Mouse (Mus musculus) embryo, embryonic 10 days (tissue): ENCODE data around the gene Rassf3.

ENCODE experiments used
- DNase-seq: peaks from one replicate; pipeline ENCODE4 v3.0.0-alpha.2; 2015; ENCODE audit warnings: low spot score

Rassf3 gene

DNA sequence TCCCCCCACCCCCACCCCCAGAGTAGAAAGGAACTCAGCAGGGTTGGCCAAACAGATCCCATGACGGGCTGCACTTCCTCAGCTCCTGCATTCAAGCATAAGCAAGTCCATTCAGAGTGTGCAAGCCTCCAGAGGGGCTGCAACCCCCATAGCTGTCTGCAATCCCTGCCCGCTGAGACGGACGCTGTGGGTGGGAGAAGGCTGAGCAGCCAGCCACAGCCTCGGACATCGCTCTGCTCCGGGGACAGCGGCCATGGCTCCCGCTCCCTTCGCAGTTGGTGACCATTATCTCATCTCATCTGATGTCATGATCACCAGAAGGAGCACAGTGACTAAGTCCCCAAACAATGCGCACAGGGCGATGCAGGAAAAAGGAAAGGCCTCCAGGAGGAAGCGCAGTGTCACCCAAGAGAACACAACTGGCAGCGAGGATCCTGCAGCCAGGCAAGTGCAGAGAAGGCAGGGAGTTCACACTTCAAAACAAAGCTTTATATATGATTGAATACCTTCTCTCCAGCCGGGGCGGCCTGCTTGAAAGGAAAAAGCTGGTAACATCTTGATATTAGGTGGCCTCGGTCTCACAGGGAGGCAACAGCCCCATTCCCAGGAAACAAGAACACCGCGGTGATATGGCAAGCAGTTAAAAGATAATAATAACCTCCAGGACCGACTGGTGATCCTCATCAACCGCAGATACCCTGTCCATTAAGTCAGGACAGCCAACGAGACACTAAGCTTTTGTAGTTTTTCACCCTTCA, 14.6 kb downstream of the Rassf3 start:
- peak; percentile 76 for DNase-seq

DNA sequence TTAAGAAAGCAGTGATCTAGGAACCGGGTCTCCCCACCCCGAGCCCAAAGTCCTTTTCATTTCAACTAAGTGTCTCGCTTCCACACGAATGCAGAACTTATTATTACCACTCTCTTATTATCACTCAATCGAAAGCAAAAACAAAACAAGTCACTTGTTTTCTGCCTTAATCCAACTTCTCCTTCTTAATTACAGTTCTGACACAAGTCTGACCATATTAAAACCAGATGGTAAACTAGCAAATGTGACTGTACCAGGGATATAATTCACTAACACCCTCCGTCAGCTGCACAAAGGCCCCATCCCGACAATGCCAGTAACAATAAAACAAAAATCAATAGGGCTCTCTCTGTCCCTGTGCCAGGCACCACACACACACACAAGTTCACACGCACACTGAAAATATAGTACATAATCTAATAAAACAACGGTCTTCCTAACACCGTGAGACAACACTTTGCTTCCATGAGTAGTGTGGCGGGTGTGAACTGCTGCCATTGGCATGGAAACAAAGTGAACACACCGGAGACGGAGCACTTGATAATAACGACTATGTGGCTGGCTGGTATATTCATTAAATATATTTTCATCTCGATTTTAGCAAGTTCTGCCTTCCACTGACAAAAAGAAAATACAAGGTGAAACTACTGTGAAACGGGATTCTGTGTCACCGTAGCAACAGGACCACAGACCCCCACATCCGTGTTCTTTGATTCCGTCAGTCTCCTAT, 16.9 kb downstream of the Rassf3 start:
- no peak for DNase-seq

DNA sequence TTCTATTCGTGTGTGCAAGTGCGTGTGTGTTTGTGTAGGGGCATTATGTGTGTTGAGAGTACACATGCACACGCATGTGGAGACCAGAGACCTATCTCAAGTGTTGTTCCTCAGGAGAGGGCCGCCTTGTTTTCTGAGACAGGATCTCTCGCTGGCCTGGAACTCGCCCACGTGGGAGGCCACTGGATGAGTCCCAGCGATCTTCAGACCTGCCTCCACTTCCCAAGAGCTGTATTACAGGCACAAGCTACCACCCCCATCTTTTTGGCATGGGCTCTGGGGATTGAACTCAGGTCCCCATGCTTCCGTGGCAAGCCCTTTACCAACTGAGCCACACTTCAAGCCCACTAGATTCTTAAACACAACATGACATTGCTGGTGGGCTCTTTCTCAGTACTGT, 17.7 kb downstream of the Rassf3 start:
- no peak for DNase-seq

DNA sequence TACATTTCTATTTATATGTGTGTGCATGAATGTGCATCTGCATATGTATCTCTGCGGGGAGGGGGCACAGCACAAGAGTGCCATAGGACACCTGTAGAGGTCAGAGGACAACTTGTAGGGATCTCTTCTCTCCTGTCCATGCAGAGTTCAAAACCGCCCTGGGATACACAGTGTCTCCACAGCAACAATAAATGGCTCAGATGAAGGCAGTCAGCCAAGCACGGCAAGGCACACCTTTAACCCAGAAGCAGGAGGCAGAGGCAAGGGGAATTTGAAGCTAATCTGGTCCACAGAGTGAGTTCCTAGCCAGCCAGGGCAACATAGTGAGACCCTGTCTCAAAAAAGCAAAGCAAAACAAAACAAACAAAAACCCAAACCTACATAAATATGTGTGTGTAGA, 18.8 kb downstream of the Rassf3 start:
- no peak for DNase-seq

GRCm38 (mm10) chr10:121455517-121455916, 20.6 kb downstream of the Rassf3 start:
- DNase-seq = no peak

DNA sequence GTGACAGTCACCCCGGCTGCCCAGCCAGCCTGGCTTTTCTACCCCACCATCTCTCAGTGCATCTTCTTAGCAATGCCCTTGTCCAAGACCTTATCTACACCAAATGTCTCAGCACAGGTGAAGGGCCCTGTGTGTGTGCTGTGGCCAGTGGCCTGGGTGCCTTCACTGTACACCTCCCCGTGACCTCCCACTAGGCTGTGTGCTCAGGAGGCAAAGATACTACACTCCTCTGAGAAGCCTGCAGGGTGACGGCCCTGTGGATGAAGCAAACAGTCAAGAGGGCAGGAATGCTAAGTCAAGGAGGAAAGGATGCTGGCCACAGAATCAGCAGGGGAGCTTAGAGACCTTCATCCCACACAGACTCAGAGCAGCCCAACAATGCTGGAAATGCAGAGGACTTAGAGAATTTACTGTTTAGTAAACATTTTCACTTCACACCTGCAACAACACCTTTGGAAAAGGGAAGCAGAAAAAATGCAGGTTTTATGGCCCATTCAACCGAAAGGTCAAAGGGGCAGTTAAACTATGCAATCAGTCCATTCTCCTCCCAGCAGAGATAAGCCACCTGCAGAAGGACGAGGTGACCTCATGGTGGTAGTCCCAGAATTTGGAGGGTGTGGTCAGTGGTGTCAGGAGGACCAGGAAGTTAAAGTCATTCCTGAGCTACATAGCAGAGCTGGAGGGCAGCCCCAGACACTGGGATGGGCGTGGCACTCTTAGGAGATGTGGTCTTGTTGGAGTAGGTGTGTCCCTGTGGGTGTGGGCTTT, 21.3 kb downstream of the Rassf3 start:
- no peak for DNase-seq

DNA sequence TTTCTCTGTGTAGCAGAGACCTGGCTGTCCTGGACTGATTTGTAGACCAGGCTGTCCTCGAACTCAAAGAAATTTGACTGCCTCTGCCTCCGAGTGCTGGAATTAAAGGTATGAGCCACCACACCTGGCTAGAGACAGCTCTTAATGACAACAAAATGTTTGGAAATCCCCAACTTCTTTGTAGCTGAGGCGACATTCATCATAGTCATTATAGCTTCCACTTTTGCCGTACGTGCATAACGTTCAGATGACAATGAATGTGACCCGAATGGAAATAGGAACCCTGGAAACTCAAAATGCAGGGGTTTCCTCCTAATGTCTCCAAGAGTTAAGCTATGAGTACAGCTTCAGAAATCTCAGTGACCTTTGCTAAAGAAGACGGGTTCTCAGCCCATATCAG, 22.1 kb downstream of the Rassf3 start:
- no peak for DNase-seq

- no peak for DNase-seq
Measured at GRCm38 (mm10) chr10:121445808-121446207, 30.3 kb downstream of the Rassf3 start.

DNA sequence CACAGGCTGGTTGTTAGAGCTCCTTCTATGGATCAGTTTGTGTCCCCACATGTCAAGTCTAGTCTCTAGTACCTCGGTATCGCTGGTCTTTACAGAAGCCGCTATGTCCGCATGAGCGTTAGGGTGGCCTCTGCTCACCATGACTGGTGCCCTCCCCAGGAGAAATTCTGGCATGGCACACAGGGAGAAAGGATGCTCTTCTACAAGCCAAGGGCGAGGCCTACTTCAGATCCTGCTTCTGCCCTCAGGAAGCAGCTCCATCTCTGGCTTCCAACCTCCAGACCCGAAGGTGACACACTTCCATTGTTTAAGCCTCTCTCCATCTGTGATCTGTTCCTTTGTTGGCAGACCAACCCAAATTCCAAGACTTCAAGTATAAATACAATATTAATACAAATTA, 31.9 kb downstream of the Rassf3 start:
- no peak for DNase-seq

- no peak for DNase-seq
Measured at GRCm38 (mm10) chr10:121443791-121444190, 32.4 kb downstream of the Rassf3 start.

- no peak for DNase-seq
Measured at GRCm38 (mm10) chr10:121439310-121439731, 36.8 kb downstream of the Rassf3 start.

DNA sequence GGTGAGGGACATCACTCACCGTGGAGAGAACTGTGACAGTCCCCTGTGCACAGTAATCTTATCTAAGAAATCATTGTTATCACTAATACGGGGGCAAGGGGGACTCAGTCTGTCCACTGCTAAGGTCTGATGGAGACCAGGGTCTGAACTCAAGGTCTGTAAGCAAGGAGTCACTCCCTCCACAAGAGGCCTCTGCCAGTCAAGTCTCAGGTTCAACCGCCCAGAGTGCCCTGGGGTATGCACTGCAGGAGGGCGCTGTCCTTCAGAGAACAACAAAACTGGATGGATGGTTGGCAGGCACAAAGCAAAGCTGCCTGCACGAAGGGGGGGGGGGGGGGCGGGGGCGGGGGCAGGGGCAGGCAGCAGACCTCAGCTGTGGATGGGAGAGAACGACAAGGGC, 38.0 kb downstream of the Rassf3 start:
- DNase-seq = no peak

GRCm38 (mm10) chr10:121436693-121437092, 39.5 kb downstream of the Rassf3 start:
- no peak for DNase-seq

GRCm38 (mm10) chr10:121436258-121436645, 39.9 kb downstream of the Rassf3 start:
- peak; percentile 84 for DNase-seq

DNA sequence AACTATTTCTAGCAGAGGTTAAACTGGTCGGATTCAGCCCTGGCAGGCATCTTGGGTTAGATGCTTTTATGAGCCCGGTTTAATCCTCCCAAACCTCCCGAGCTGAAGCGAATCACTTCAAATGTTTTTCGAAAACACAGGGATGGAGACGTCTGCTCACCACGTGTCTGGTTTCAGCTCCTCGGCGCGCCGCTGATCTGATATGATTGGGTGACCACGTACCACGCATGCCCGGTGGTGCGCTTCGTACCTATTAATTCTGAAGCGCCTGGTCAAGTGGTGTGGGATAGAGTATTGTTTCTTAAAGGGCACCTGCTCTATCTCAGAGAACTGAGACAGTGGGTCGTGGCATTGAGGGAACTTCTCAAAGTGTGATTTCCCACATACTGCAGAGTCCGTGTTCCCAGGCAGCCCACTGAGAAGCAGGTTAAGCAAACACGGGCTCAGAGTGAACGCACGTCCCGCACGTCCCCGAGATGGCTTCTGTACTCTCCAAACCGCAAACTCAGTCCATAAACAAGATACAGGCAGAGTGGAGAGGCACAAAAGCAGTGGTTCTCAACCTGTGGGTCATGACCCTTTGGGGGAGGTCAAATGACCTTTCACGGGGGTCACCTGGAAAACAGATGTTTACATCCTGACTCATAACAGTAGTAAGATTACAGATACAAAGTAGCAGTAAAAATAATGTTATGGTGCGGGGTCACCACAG, 40.4 kb downstream of the Rassf3 start:
- peak; percentile 45 for DNase-seq

DNA sequence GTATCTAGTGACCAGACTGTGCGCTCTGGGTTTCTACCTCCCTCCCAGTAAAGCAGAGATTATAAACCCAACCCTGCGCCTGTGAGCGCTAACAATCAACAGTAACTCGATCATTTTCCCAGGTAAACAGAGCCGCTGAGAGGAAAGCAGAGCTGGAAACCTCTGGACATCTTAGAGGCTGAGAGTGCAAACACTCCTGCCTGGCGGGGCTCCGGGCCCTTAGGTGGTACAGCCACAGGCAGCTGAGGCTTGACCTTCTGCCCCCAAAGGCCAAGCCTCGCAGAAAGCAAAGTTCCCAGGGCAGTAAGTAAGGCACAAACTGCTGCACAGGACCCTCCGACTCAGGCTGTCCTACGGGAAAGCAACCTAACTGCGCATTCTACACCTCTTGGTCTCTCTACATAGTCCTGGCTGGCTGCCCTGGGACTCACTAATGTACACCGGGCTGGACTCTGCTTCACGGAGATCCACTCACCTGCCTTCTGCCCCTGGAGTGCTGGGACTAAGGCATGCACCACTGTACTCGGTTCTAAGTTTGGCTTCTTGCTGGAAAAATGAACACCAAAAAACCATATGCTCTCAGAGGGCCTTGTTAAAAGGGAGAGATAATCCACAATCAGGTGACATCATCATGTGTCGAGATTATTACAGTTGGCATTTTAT, 41.6 kb downstream of the Rassf3 start:
- no peak for DNase-seq

DNA sequence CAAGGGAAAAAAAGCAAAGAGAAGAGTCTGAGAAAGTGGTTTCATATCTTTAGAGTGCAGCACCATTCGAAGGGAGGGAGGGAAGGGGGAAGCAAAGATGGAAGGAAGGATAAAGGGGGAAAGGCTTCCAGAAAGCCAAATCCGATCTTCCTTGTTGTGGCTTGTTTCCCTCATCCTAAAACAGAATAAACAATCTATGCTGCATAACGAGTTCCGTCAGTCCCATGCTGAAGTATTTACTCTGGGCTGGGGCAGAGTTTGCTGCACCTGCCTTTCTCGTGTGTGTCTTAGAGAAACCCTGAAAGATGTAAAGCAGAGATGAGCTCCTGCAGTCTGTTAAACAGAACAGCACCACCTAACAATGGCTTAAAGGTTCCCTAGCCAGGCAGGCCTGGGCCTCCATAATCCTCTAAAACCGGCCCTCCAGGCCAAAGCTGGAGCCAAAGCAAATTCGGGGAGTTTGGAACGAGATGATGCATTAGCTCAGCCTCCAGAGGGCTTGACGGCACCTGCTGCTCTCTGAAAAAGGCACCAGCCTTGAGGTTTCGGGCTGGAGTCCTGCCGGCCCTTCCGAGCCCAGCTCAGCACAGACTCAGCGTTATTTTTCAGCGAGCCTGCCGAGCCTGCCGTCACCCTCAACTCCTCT, 43.4 kb downstream of the Rassf3 start:
- peak; percentile 29 for DNase-seq

DNA sequence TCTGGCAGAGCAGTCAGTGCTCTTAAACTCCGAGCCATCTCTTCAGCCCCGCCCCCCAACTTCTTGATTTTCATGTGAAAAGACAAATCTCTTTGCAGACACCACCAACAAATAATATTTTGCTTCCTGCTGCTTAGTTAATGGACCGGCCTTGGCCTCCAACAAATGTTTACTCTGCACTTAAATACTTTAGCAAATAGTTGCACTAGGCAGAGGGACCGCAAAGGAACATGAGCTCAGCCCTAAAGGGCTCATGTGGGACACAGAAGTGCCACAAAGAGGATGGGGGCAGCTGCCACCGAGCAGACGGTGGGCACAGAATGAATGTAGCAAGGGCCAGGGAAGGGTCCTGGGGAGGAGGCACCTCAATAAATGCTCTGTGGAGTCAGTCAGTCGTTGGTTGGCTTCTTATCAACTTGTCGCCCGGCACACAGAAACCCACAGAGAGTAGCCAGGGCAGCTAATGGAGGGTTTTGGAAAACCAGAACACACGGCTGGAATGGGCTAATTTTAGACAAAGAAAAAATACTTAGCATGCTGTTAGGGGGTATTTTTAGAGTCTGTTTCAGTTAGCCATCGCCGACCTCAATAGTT, 44.0 kb downstream of the Rassf3 start:
- no peak for DNase-seq

GRCm38 (mm10) chr10:121430764-121431540, 45.2 kb downstream of the Rassf3 start:
- DNase-seq = no peak
